Mouse (Mus musculus) layer of hippocampus, postnatal 10 days (tissue): Measurements from ENCODE around the gene Tube1. TPM values are rescaled to one million over a fixed set of nuclear protein-coding genes. Genes with fewer than 3 reads are reported as not detected.
A peak's percentile ranks its signal among the peaks of the same experiment; 100 is the strongest.
"Not testable (repeated sequence)": the region's sequence is repeated elsewhere in the genome, so short reads cannot be mapped to it uniquely, and the experiment has no call there.

Source experiments
- DNase-seq, 2 experiments: peaks; one replicate each; pipeline ENCODE4 v3.0.0; 2021; ENCODE audit warnings: low spot score in 2 of 2
- total RNA-seq, 2 experiments: library from RNA; stranded (reverse); gene quantifications; 2 replicates each; pipeline ENCODE4 v1.2.3; 2021

The Tube1 gene
- total RNA-seq, 2 experiments from 2014 or later: 4.1 to 4.6 TPM

GRCm38 (mm10) chr10:39167611-39168010, 33.8 kb downstream of the Tube1 start:
- no peak for DNase-seq

DNA sequence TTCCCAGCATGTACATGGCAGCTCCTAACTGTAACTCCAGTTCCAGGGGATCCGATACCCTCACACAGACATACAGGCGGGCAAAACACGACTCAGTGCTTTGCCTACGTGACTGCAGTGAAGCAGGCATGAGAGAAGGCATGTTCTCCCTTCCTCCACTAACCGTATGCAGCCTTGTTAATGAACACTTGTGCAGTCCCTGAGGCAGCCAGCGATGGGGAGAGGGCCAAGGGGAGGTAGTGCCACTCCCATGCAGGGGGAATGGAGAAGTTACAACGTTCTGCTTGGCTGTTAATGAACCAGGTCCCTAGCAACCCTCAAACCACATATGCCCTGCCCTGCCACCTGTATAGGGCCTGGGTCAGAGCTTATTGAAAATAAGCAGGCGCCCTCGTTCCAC, 35.9 kb downstream of the Tube1 start:
- DNase-seq: peak in 1 of 2 experiments; percentile 33

DNA sequence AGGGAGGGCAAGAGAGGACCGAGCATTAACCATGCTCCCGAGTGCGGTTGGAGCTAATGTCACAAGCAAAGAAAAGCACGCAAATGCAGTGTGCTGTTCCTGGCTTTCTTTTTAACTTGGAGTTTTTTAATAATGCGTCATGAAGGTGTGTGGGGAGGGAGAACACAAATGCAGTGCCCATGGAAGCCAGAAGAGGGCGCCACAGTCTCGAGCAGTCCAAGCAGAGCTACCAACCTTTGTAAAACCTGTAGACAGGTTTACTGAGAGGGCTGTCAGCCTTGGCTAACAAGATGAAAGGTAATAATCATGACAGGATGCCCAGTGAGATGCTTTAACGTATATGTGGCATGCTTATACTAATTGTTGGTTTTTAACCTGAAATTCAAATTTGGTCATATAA, 36.4 kb downstream of the Tube1 start:
- DNase-seq: peak; percentile 86 to 88

GRCm38 (mm10) chr10:39170706-39171105, 36.9 kb downstream of the Tube1 start:
- peak in 1 of 2 experiments; percentile 26 for DNase-seq

- DNase-seq: peak; percentile 96 to 97
Observed at GRCm38 (mm10) chr10:39171134-39171533, 37.4 kb downstream of the Tube1 start.

GRCm38 (mm10) chr10:39171603-39172539, 38.1 kb downstream of the Tube1 start:
- peak; percentile 89 to 92 for DNase-seq

GRCm38 (mm10) chr10:39172540-39172931, 38.8 kb downstream of the Tube1 start:
- DNase-seq: no peak

- peak in 1 of 2 experiments; percentile 46 for DNase-seq
Observed at GRCm38 (mm10) chr10:39173077-39173476, 39.3 kb downstream of the Tube1 start.

DNA sequence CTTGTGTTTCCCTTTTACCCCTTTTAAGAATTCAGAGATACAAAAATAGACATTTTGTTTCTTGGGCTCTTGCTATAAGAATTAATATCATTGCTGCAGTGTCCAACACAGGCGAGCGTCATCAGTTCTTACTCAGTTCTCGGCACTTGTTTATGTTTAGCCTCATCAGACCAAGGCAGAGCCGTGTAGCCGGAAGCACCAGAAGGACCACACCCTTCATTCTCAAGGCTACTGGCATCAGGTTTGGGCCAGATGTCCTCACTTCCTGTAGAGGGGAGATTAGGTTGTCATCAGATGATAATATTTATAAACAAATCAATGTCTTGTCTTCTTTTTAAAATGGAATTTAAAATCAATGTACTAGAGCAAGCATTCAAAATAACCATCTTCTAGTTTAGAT, 43.2 kb downstream of the Tube1 start:
- DNase-seq: no peak

DNA sequence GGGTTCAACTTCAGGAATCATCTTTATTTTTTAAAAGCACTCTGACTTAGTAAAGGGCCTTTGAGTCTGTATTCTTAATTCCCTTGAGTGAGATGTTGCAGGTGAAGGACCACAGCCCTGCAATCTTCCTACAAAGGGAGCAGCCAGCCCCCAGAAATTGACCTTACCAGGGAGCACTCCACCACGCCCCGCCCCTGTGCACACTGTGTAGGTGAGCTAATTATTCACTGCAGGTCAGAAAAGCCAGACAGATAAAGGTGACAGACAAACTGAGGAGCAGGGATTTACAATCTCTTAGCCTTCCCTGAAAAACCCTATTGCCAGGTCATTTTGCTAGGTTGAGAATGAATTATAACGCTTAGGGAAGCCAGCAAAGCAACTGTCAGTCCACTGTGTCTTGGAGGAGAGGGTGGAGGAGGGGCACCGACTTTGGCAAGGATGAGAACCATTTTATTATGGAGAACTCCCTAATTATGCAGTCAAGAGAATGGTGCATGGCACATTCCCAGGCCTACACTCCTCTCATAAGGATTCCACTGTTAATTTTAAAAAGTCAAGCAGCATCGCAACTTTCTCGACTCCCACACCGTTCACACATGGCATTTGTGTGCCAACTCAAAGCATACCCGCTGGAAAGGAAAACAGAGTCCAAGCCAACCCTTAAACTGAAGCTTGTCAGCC, 51.2 kb downstream of the Tube1 start:
- peak in 1 of 2 experiments; percentile 49 for DNase-seq

- no peak for DNase-seq
Observed at GRCm38 (mm10) chr10:39185545-39185906, 51.8 kb downstream of the Tube1 start.

- no peak for DNase-seq
Observed at GRCm38 (mm10) chr10:39192673-39193072, 58.9 kb downstream of the Tube1 start.

- not testable (repeated sequence) for DNase-seq
Observed at GRCm38 (mm10) chr10:39198216-39198615, 64.4 kb downstream of the Tube1 start.

Other genes starting within 250 kb of the Tube1 start
- gene Lama4, start 168.5 kb upstream of the Tube1 start, total RNA-seq: 10 to 100 TPM; 19.3 to 26.1 TPM
- gene Fam229b, start 62 bp upstream of the Tube1 start, total RNA-seq: 10 to 100 TPM; 13.1 to 14.5 TPM
- under 1 TPM; 0.62 to 0.91 TPM for gene Ccn6, start 29.8 kb downstream of the Tube1 start, total RNA-seq
- 100 to 1,000 TPM; 235 to 244 TPM for gene Fyn, start 234.9 kb downstream of the Tube1 start, total RNA-seq